Mouse (Mus musculus) heart, embryonic 11.5 days (tissue): ENCODE measurements around the gene Dclre1b. TPM values are rescaled to one million over a fixed set of nuclear protein-coding genes. Genes with fewer than 3 reads are reported as not detected.
A peak's percentile ranks its signal among the peaks of the same experiment; 100 is the strongest.

Source experiments
- ATAC-seq: fragments of 200-750 bp; cut with Nextera tagmentation; replicated peaks from 2 replicates; pipeline ENCODE4 v1.8.0; 2017; ENCODE audit warnings: moderate library complexity; ENCODE audit not compliant: insufficient number of reproducible peaks, low FRiP score, low TSS enrichment
- H3K27ac ChIP-seq: fragments of 300-500 bp; sonication (generic); 2 replicates; pipeline ENCODE4 v1.5.1; 2014; ENCODE audit warnings: mild to moderate bottlenecking, low read depth, low read length
- H3K27me3 ChIP-seq: fragments of 300-500 bp; sonication (generic); 2 replicates; pipeline ENCODE4 v1.6.1; 2014; ENCODE audit warnings: mild to moderate bottlenecking, low read length, mixed read lengths; ENCODE audit not compliant: control insufficient read depth, insufficient read depth
- H3K36me3 ChIP-seq: fragments of 300-500 bp; sonication (generic); 2 replicates; pipeline ENCODE4 v1.6.1; 2014; ENCODE audit warnings: mild to moderate bottlenecking, low read length, moderate library complexity, mixed read lengths; ENCODE audit not compliant: control insufficient read depth, insufficient read depth
- H3K4me1 ChIP-seq: fragments of 300-500 bp; sonication (generic); 2 replicates; pipeline ENCODE4 v1.6.1; 2014; ENCODE audit warnings: low read length; ENCODE audit not compliant: control insufficient read depth, insufficient read depth
- H3K4me2 ChIP-seq: fragments of 300-500 bp; sonication (generic); 2 replicates; pipeline ENCODE4 v1.6.1; 2014; ENCODE audit warnings: mild to moderate bottlenecking, moderate library complexity
- H3K4me3 ChIP-seq: fragments of 300-500 bp; sonication (generic); 2 replicates; pipeline ENCODE4 v1.5.1; 2014; ENCODE audit warnings: low read depth, low read length
- H3K9ac ChIP-seq: fragments of 300-500 bp; sonication (generic); 2 replicates; pipeline ENCODE4 v1.6.1; 2014; ENCODE audit warnings: mild to moderate bottlenecking, low read depth, low read length, moderate library complexity
- H3K9me3 ChIP-seq: fragments of 300-500 bp; sonication (generic); replicated peaks from 2 replicates; pipeline ENCODE4 v1.6.1; 2016; ENCODE audit warnings: low read length; ENCODE audit not compliant: control insufficient read depth
- WGBS: fragments of 180-500 bp; shearing (Covaris S2); extraction: QIAGEN DNeasy Blood & Tissue Kit; methylation state at CpG from one replicate; pipeline ENCODE4 v1.1.7; 2014; ENCODE audit not compliant: insufficient replicate concordance; 5-methylcytosine and 5-hydroxymethylcytosine counted together
- polyA plus RNA-seq: library from polyadenylated mRNA; unstranded; fragments of >200 nt; fragmentation: Nextera tagmentation; extraction: Ambion mirVana; gene quantifications from 2 replicates; pipeline ENCODE4 v1.2.1, GENCODE M21; 2014

Gene Dclre1b
- polyA plus RNA-seq, result 23.4 and 27.5 TPM in 2 replicates

DNA sequence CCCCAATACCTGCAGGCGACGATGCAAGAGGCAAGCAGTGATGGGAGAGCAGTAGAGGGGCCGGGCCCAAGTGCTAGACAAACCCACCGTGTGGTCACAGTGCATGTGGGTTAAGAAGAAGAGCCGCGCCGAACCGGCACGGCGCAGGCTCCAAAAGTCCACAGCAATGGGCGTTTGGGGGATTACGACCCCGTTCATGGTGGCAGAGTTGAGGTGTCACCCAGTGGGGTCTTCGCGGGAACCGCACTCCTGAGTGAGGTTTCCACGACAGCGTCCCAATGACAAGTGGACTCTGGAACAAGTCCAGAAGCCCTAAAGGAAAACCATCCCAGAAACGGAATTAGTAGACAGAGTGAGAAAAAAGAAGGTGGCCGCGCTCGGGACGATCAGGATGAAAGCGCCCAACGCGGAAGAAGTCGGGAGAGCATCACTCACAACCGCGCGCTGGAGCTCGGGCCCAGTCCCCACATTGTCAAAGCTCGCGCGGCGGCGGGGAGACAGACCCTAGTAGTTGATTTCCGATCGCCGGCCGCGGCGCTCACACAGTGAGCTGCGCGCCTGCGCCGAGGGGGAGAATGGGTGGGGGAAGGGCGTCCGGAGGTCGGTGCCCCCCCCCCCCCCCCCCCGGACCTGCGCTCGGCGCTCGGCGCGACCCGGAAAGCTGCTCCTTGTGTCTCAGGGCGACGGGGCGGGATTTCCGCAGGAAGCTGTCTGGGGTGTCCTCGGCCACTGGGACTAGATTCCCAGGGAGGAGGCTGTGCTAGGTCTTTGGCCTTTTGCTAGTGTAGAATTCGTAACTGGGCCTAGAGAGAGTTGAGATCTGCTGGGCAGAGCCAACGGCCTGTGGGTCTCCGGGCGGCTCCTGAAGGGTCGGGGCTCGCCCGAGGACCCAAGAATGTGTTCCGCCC lies at the start of gene Dclre1b, which contains the start of the genes Ap4b1 and Gm43064:
TSS of gene Dclre1b (minus strand) at position 554 of the 908 bp plus-strand sequence.
TSS of gene Ap4b1 (plus strand) at position 630 of the 908 bp plus-strand sequence.
TSS of gene Gm43064 (plus strand) at position 683 of the 908 bp plus-strand sequence.
- peak within 1 kb of the TSS; percentile 72 for H3K4me2 ChIP-seq
- H3K27me3 ChIP-seq, result no peaks in the 10 kb centered on the region
- peak within 1 kb of the TSS; percentile 88 for H3K4me3 ChIP-seq
- peak; percentile 96 for ATAC-seq
- H3K4me1 ChIP-seq, result peaks cover 3% of the 10 kb centered on the region; the same call in 1 of the 2 replicates
- under 1% methylated on average over 62 of the region's 70 CpGs for WGBS
- peak within 1 kb of the TSS; percentile 90 for H3K9ac ChIP-seq
- H3K36me3 ChIP-seq, result peaks cover 9% of the 10 kb centered on the region
- no peaks in the 10 kb centered on the region for H3K9me3 ChIP-seq
- peak within 1 kb of the TSS; percentile 93 for H3K27ac ChIP-seq

DNA sequence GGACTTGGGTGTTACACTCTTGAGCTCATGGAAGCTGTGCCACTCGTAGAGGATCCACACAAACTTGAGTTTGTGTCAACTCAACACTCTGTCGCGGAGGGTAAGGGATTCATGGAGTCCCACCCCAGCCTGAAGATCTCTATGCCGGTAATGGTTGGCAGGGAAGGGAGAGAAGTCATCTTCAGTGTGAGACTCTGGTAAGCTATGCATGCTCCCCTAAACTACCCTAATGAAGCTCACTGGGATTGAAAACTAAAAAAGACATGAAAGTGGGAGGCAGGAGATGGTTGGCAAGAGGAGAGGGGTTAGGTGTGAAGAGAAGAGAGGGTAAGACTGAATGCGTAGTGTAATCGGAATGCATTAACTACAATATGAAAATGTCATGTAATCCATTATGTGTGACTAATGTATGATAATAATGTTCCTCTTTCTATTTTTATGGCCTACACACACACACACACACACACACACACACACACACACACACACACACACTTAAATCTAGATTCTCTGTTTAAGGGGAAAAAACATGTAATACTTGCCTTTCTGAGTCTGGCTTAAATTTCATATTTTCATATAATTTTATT lies 48.8 kb upstream of the Dclre1b start:
- no peaks in the 10 kb centered on the region for H3K4me1 ChIP-seq
- H3K27me3 ChIP-seq, result no peaks in the 10 kb centered on the region
- H3K4me2 ChIP-seq, result no peak overlapping the region
- H3K36me3 ChIP-seq, result no peaks in the 10 kb centered on the region
- H3K9me3 ChIP-seq, result no peaks in the 10 kb centered on the region
- ATAC-seq, result no peak
- no peak overlapping the region for H3K4me3 ChIP-seq
- H3K27ac ChIP-seq, result no peak overlapping the region
- H3K9ac ChIP-seq, result no peak overlapping the region
- 86% methylated on average over 6 of the region's 6 CpGs for WGBS

DNA sequence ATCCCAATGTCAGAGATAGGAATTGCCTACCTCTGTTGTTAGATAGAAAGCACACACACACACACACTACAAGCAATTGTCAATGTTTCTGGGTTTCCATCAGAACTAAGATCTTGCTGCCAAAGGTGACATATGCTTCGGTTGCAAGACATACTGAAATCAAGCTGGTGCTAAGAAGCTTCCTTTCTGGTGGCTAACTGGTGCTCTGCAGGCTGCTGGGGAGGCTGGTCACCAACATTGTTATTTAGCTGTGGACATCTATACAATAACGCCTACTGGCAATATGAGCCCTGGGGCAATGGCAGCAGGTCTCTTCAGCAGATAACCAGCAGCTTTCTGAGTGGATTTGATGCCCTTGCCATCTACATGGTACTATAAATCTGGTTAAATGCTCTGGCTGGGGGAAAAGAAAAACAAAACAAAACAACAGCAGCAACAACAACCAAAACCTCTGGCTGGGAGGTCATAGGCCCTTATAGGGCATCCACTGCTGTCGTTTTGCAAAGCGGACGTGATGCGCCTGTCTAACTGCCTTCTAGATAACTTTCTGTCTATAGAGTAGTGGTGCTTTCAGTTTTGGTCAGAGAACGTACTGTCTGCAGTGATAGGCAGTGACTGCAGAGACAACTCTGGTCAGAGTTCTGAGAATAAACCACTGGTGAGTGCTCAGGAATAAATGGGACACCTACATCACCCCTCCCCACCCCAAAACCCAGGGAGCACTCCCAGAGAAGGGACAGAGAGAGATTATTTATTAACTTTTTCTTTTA lies 48.0 kb upstream of the Dclre1b start:
- Histone ChIP-seq H3K4me3 (no peak overlapping the region), H3K4me1 (no peaks in the 10 kb centered on the region), H3K36me3 (no peaks in the 10 kb centered on the region), H3K9me3 (no peaks in the 10 kb centered on the region), H3K27me3 (no peaks in the 10 kb centered on the region), H3K4me2 (no peak overlapping the region), H3K27ac (no peak overlapping the region), H3K9ac (no peak overlapping the region)
- ATAC-seq, result no peak
- 81% methylated on average over 7 of the region's 7 CpGs for WGBS

DNA sequence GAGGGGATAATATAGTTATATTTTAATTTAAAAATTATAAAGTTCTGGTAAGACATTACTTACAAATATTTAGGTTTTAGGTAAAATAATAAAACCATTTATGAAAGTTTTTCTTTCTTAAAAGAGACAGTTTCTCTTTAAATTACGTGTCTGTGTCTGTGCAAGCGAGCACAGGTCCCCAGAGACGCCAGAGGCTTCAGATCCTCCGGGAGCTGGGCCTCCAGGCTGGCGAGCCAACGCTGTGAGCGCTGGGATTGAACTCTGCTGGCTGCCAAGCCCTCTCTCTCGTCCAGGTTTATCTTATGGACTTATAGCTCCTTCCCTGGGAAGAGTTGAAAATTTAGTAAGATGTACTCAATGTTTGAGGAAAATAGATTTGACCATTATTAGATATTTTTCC lies 44.6 kb upstream of the Dclre1b start:
- Histone ChIP-seq H3K4me2 (no peak overlapping the region), H3K27ac (no peak overlapping the region), H3K27me3 (no peaks in the 10 kb centered on the region), H3K36me3 (no peaks in the 10 kb centered on the region), H3K4me3 (no peak overlapping the region), H3K9ac (no peak overlapping the region), H3K9me3 (no peaks in the 10 kb centered on the region), H3K4me1 (no peaks in the 10 kb centered on the region)
- WGBS, result 62% methylated on average over 8 of the region's 8 CpGs
- no peak for ATAC-seq

DNA sequence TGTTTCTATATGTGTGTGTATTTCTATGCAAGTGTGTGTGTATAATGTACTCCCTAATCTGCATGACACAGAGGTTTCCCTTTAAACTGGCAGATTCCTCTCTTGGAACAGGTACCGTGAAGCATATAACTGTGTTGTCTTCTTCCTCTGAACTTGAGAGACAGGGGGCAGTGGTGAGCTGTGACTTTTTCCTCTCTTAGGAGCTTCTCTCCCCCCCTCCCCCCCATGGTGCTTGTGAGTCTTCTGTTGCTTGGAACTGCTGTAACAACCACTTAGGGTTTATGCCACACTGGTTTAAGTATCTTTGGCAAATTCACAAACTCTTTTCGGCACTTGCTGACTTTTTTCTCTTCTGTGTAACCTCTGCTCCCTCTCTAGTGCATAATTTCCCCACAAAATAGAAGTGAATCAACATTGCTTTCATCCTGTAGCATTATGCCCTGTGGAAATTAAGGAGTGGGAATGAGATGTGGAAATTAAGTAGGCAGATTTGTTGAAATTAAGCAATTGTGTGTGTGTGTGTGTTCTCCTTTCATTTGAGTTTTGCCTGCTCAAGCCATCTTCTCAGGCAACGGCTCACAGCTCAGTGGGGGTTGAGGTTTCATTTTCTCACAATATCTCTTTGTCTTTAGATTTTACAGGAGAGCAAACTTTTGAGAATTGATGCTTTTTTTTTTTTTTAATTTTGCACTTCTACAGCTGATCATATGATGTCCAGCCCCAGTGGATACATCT lies 43.5 kb upstream of the Dclre1b start:
- Histone ChIP-seq H3K4me3 (no peak overlapping the region), H3K4me1 (no peaks in the 10 kb centered on the region), H3K4me2 (no peak overlapping the region), H3K27ac (no peak overlapping the region), H3K27me3 (no peaks in the 10 kb centered on the region), H3K36me3 (no peaks in the 10 kb centered on the region), H3K9me3 (no peaks in the 10 kb centered on the region), H3K9ac (no peak overlapping the region)
- WGBS, result 71% methylated on average over 3 of the region's 3 CpGs
- ATAC-seq, result no peak

DNA sequence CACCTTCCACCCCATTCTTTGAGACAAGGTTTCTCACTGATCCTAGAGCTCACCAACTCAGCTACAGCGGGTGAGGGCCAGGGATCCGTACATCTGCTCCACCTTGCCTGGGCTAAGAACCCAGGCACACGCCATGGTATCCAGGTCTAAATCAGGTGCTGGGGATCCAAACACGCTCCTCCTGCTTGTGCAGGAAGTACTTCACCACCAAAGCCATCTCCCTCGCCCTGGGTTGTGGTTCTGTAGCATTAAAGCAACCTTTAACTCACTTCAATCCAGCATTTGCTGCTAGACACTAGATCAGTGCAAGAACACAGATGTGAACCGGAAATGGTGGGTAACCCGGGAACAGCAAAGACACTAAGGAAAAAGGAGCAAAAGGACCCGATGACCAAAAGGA lies 42.6 kb upstream of the Dclre1b start:
- H3K4me3 ChIP-seq, result no peak overlapping the region
- ATAC-seq, result no peak
- no peaks in the 10 kb centered on the region for H3K9me3 ChIP-seq
- 79% methylated on average over 8 of the region's 8 CpGs for WGBS
- no peak overlapping the region for H3K27ac ChIP-seq
- H3K36me3 ChIP-seq, result no peaks in the 10 kb centered on the region
- H3K4me1 ChIP-seq, result no peaks in the 10 kb centered on the region
- H3K27me3 ChIP-seq, result no peaks in the 10 kb centered on the region
- no peak overlapping the region for H3K4me2 ChIP-seq
- H3K9ac ChIP-seq, result no peak overlapping the region

DNA sequence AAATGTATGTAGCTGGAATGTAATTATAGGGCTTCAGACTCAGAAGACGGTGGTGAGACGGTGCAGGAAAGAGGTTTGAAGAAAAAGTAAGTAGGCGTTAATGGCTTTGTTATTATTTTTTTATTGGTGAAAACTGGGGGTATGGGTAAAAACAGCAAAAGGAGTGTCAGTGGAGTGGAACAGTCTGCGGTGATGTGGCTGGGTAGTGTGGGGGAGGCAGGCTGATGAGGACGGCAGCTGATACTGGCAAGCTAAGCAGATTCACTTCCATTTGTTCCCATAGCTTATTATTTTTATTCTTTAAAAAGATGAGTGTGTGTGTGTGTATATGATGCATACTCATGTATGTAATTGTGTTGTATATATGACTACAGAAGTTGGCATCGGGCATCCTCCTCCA lies 42.2 kb upstream of the Dclre1b start:
- WGBS, result 89% methylated on average over 6 of the region's 6 CpGs
- H3K36me3 ChIP-seq, result no peaks in the 10 kb centered on the region
- H3K4me1 ChIP-seq, result no peaks in the 10 kb centered on the region
- ATAC-seq, result no peak
- no peak overlapping the region for H3K9ac ChIP-seq
- H3K27me3 ChIP-seq, result no peaks in the 10 kb centered on the region
- no peaks in the 10 kb centered on the region for H3K9me3 ChIP-seq
- no peak overlapping the region for H3K4me2 ChIP-seq
- H3K27ac ChIP-seq, result no peak overlapping the region
- H3K4me3 ChIP-seq, result no peak overlapping the region
